Mouse (Mus musculus): Measurements from ENCODE around the gene Wrnip1.

Gene Wrnip1

DNA sequence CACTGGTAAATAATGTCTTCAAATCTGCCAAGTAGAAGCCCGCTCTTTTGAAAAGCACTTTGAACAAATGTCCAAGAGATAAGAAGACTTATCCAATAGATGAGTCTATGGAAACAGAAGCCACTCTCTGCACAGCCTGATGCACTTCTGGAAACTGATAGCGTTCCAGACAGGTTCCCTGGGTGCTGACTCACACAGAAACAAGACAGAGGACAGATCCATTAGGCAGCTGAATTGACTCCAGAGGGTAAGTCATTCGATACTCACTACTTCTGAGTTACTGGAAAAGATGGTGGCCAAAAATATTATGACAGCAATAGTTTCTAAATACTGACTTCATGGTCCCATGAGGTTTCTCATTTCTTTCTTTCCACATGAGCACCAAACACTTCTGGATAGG is 59.0 kb downstream of the Wrnip1 start:
- 89% methylated on average over 3 of the region's 3 CpGs for WGBS

DNA sequence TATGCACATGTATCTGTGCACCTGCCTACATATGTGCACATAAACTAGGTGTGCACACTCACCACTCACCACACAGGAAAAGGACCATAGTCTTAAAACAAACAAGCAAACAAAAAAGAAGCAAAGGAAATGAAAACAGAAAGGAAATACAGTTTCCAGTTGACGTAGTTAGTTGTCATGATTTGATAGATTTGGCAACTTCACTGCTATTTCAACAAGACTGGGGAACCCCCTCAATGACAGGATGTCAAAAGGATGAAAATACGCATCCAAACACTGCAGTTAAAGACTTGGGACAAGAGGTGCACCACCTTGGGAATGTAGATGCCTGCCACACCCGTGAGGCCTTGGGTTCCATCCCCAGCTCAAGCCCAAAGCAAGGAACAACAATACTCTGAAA is 62.7 kb downstream of the Wrnip1 start:
- 84% methylated on average over 3 of the region's 3 CpGs for WGBS

DNA sequence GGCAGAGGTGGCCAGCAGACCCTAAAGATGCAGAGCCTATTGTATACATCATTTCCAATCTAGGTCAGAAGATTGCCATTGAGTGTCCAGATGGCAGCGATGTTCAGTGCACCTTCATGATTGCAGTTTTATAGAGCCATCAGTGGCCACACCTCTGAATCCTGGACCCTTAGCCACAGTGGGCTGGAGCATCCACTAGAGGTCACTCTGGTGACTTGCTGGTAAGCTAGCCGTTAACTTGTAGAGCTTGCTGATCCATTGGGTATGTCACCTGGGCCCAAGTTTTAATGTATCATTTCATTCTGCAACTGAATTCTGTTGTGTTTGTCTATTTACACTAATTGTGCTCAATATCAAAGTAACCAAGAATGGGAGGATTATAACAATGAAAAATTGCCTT is 63.8 kb downstream of the Wrnip1 start:
- WGBS = 59% methylated on average over 2 of the region's 2 CpGs

DNA sequence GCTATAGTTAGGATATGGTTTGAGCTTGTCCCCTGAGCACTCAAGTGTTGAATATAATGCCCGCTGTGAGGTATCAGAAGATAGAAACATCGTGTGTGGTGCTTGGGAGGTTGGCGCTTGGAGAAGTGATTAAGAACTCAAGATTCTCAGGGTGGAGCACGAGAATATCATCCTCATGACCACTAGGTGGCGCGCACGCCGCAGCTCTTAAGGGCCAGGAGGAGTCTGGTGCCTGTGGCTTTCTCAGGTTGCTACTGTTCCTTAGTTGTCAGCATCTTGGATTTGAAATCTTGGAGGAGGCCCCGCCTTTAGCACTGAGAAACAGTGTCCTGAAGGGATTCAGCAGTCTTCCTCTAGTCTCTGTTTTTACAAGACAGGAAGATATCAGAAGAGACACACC is 64.6 kb downstream of the Wrnip1 start:
- WGBS = 5% methylated on average over 9 of the region's 9 CpGs

DNA sequence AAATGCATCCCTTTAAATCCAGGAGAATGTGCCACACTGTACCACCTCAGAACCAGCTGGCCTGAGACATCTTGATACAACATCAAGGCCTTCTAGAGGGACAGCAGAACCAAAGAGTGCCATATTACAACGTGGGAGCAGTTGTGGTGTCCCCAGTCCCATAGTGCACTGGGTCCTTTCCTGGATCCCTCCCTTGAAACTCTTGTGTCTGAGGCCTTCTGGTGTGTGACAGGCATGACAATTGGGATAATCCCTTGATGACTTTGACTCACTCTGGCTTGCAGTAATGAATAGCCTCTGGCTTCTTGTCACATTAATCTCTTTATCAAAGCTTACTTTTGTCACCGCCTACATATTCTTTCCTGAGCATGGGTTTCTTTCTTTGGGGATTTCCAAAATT is 65.2 kb downstream of the Wrnip1 start:
- WGBS = 54% methylated on average over 2 of the region's 2 CpGs

DNA sequence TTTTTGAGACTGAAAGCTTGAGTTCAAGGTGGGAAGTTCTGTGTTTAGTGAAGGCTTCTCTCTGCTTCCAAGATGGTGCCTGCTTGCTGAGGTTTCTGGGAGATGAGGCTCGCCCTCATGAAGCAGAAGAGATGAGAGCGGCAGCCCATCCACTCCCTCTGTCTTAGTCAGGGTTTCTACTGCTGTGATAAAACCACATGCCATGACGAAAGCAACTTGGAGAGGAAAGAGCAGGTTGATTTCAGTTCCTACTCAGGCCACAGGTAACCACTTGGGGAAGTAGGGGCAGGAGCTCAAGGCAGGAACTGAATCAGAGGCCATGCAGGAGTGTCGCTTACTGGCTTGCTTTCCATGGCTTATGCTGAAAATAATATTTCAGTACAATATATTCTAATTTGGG is 66.4 kb downstream of the Wrnip1 start:
- 85% methylated on average over 4 of the region's 4 CpGs for WGBS

DNA sequence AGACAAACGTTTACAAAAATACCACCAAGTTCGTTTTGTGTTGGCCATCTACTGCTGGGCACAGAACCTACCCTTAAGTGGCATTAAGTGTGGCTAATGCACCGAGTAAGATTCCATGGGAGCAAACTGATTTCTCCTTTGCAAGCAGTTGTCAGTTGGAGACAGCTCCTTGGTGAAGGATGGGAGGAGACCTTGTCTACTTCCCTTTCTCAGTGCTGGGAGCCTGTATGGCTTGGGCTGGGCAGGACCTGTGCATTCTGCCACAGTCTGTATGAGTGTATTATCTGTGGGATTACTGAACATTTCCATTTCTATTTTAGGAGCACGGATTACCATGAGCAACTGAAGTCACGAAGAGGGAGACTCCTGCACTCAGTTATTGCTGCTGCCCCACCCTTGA is 67.0 kb downstream of the Wrnip1 start:
- WGBS = 75% methylated on average over 5 of the region's 5 CpGs

All from cerebral cortex, adult 2 months (tissue).